Mouse (Mus musculus): Measurements from ENCODE around the gene H1foo.

H1foo gene

GRCm38 (mm10) chr6:115927292-115928242 is 17.2 kb upstream of the H1foo start:
- in situ Hi-C loops (cut with MboI, MseI) = no loop called here

GRCm38 (mm10) chr6:115930018-115930417 is 14.7 kb upstream of the H1foo start:
- in situ Hi-C loops (cut with MboI, MseI) = no loop called here

- in situ Hi-C loops (cut with MboI, MseI) = no loop called here
These were observed 13.1 kb upstream of the H1foo start, which contains the start of gene Rho for GRCm38 (mm10) chr6:115931639-115932038. Gene Rho, plus strand, starts transcription at chr6:115931748.

- in situ Hi-C loops (cut with MboI, MseI) = no loop called here
These were observed 12.3 kb upstream of the H1foo start for GRCm38 (mm10) chr6:115932391-115932790.

GRCm38 (mm10) chr6:115935544-115935943 is 9.2 kb upstream of the H1foo start:
- in situ Hi-C loops (cut with MboI, MseI) = no loop called here

GRCm38 (mm10) chr6:115938011-115938410 is 6.7 kb upstream of the H1foo start:
- in situ Hi-C loops (cut with MboI, MseI) = no loop called here

GRCm38 (mm10) chr6:115938798-115939197 is 5.9 kb upstream of the H1foo start:
- in situ Hi-C loops (cut with MboI, MseI) = no loop called here

- in situ Hi-C loops (cut with MboI, MseI) = no loop called here
These were observed 4.1 kb upstream of the H1foo start for GRCm38 (mm10) chr6:115940603-115941002.

GRCm38 (mm10) chr6:115941128-115941527 is 3.6 kb upstream of the H1foo start:
- in situ Hi-C loops (cut with MboI, MseI) = no loop called here

- in situ Hi-C loops (cut with MboI, MseI) = no loop called here
These were observed 975 bp upstream of the H1foo start for GRCm38 (mm10) chr6:115943498-115944427.

GRCm38 (mm10) chr6:115945633-115946032 is 895 bp downstream of the H1foo start:
- in situ Hi-C loops (cut with MboI, MseI) = no loop called here

GRCm38 (mm10) chr6:115946389-115946788 is 1.7 kb downstream of the H1foo start:
- in situ Hi-C loops (cut with MboI, MseI) = no loop called here

GRCm38 (mm10) chr6:115954506-115955074 is 9.9 kb downstream of the H1foo start:
- in situ Hi-C loops (cut with MboI, MseI) = loop anchor here (10.0 kb wide), 1 partner anchor 1910 kb away; the partner anchor contains the start of gene Zfp239

- in situ Hi-C loops (cut with MboI, MseI) = loop anchor here (10.0 kb wide), 1 partner anchor 1910 kb away; the partner anchor contains the start of gene Zfp239
These were observed 10.4 kb downstream of the H1foo start for GRCm38 (mm10) chr6:115955169-115955568.

- in situ Hi-C loops (cut with MboI, MseI) = loop anchor here (10.0 kb wide), 1 partner anchor 1909 kb away; the partner anchor contains the start of gene Zfp239
These were observed 10.9 kb downstream of the H1foo start for GRCm38 (mm10) chr6:115955664-115956063.

- in situ Hi-C loops (cut with MboI, MseI) = loop anchor here (10.0 kb wide), 1 partner anchor 1908 kb away; the partner anchor contains the start of gene Zfp239
These were observed 11.7 kb downstream of the H1foo start for GRCm38 (mm10) chr6:115956418-115956921.

GRCm38 (mm10) chr6:115956922-115957601 is 12.3 kb downstream of the H1foo start:
- in situ Hi-C loops (cut with MboI, MseI) = loop anchor here (10.0 kb wide), 1 partner anchor 1908 kb away; the partner anchor contains the start of gene Zfp239

GRCm38 (mm10) chr6:115957681-115958080 is 12.9 kb downstream of the H1foo start:
- in situ Hi-C loops (cut with MboI, MseI) = loop anchor here (10.0 kb wide), 1 partner anchor 1907 kb away; the partner anchor contains the start of gene Zfp239

- in situ Hi-C loops (cut with MboI, MseI) = loop anchor here (10.0 kb wide), 1 partner anchor 1906 kb away; the partner anchor contains the start of gene Zfp239
These were observed 13.7 kb downstream of the H1foo start for GRCm38 (mm10) chr6:115958445-115958844.

- in situ Hi-C loops (cut with MboI, MseI) = loop anchor here (10.0 kb wide), 1 partner anchor 1906 kb away; the partner anchor contains the start of gene Zfp239
These were observed 14.5 kb downstream of the H1foo start for GRCm38 (mm10) chr6:115959151-115959691.

All from regulatory T cell (primary cell).